Mouse (Mus musculus) liver (tissue): ENCODE measurements around the gene Zfp825.
"Not testable (repeated sequence)": the region's sequence is repeated elsewhere in the genome, so short reads cannot be mapped to it uniquely, and the experiment has no call there.

Experiments
- DNase-seq: peaks from one replicate; pipeline ENCODE4 v3.0.0-alpha.2; 2020; ENCODE audit warnings: mixed read lengths

The Zfp825 gene

GRCm38 (mm10) chr13:74493911-74494679, at the start of gene Zfp825:
Gene Zfp825, minus strand, starts transcription at chr13:74493992.
- peak; percentile 84 for DNase-seq

- not testable (repeated sequence) for DNase-seq
Observed at GRCm38 (mm10) chr13:74535418-74535817, 41.6 kb upstream of the Zfp825 start.

GRCm38 (mm10) chr13:74534864-74535263, 41.1 kb upstream of the Zfp825 start:
- peak; percentile 62 for DNase-seq

GRCm38 (mm10) chr13:74534096-74534495, 40.3 kb upstream of the Zfp825 start:
- no peak for DNase-seq

GRCm38 (mm10) chr13:74531251-74531650, 37.5 kb upstream of the Zfp825 start:
- DNase-seq, result not testable (repeated sequence)

- DNase-seq, result peak; percentile 3
Observed at GRCm38 (mm10) chr13:74529372-74529715, 35.6 kb upstream of the Zfp825 start.

- DNase-seq, result not testable (repeated sequence)
Observed at GRCm38 (mm10) chr13:74528519-74529371, 35.0 kb upstream of the Zfp825 start.

- peak; percentile 71 for DNase-seq
Observed at GRCm38 (mm10) chr13:74522481-74523237, 28.9 kb upstream of the Zfp825 start.

- not testable (repeated sequence) for DNase-seq
Observed at GRCm38 (mm10) chr13:74522141-74522480, 28.3 kb upstream of the Zfp825 start.

GRCm38 (mm10) chr13:74507981-74508380, 14.2 kb upstream of the Zfp825 start:
- not testable (repeated sequence) for DNase-seq

GRCm38 (mm10) chr13:74502851-74503250, 9.1 kb upstream of the Zfp825 start:
- not testable (repeated sequence) for DNase-seq

GRCm38 (mm10) chr13:74499696-74500095, 5.9 kb upstream of the Zfp825 start:
- DNase-seq, result not testable (repeated sequence)

- not testable (repeated sequence) for DNase-seq
Observed at GRCm38 (mm10) chr13:74484326-74484725, 9.5 kb downstream of the Zfp825 start.

- not testable (repeated sequence) for DNase-seq
Observed at GRCm38 (mm10) chr13:74471468-74471867, 22.3 kb downstream of the Zfp825 start.

GRCm38 (mm10) chr13:74462699-74463385, 30.9 kb downstream of the Zfp825 start:
- peak; percentile 86 for DNase-seq

- not testable (repeated sequence) for DNase-seq
Observed at GRCm38 (mm10) chr13:74462318-74462698, 31.5 kb downstream of the Zfp825 start.

GRCm38 (mm10) chr13:74439895-74440294, 53.9 kb downstream of the Zfp825 start:
- DNase-seq, result no peak
